Comparison of ENCODE assay signal across 7 mouse cellular contexts in the genomic region with DNA sequence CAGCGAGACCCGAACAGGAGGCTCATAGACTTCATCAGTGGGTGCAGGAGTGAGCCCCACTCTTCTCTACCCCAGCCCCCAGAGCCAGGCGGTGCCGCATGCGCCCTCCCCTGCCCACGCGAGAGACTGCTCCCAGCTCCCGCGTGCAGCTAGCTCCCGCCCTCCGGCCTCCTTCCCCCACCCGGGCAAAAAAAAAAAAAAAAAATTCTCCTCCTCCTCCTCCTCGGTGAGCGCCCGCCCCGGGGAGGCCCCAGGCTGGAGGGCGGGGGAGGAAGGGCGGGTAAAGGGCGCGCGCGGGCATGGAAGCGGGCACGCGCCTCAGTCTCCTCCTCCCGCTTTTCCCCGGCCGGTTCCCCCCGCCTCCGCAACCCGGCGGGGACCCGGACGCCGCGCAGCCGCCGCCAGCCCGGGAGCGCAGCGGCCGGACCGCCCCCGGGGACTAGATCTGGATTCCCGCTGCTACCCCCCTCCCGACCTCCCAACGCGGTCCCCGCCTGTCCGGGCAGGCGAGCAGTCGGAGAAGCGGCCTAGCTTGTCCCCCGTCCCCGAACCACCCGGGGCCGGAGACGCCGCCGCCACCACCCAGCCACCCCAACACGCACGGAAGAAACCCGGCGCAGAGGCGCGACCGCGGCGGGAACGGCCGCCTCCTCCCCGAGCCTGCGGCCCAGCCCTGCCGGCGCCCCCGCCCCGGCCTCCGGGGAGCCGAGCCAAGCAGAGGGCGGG. TPM values are rescaled to one million over a fixed set of nuclear protein-coding genes. Genes with fewer than 3 reads are reported as not detected.
DNase-seq lines count a peak whose midpoint lies in the region; ATAC-seq and TF ChIP-seq lines count a peak whose summit lies in the region.

No protein-coding gene starts in this region.

- H3K9ac ChIP-seq in intestine, postnatal 0 days (ENCODE audit: low read depth, low read length) = peak overlapping the region; percentile 98
- peak overlapping the region; percentile 100 for H3K9ac ChIP-seq in limb, embryonic 12.5 days (replicated peaks)
- peak overlapping the region; percentile 100 for H3K9ac ChIP-seq in midbrain, embryonic 13.5 days (replicated peaks)

- no peaks in the 10 kb centered on the region for H3K4me1 ChIP-seq in intestine, postnatal 0 days (replicated peaks; ENCODE audit: control insufficient read depth, insufficient read depth, low read length)
- H3K4me1 ChIP-seq in limb, embryonic 12.5 days (replicated peaks) = peaks cover 25% of the 10 kb centered on the region
- H3K4me1 ChIP-seq in midbrain, embryonic 13.5 days (replicated peaks) = peaks cover 30% of the 10 kb centered on the region
- peaks cover 14% of the 10 kb centered on the region for H3K4me1 ChIP-seq in small intestine, adult 2 months (ENCODE audit: control insufficient read depth, insufficient read depth, insufficient read length, low read length)

- WGBS in intestine, postnatal 0 days = under 1% methylated on average over 56 of the region's 80 CpGs
- WGBS in limb, embryonic 12.5 days = under 1% methylated on average over 64 of the region's 80 CpGs
- under 1% methylated on average over 68 of the region's 80 CpGs for WGBS in midbrain, embryonic 13.5 days
- under 1% methylated on average over 77 of the region's 80 CpGs for WGBS in small intestine, adult 2 months

- DNase-seq in adrenal gland, postnatal 10 days = peak; percentile 96
- DNase-seq in embryo, embryonic 9.5 days (ENCODE audit: extremely low spot score) = peak; percentile 89

- H3K4me3 ChIP-seq in intestine, postnatal 0 days (ENCODE audit: low read depth, low read length) = peak overlapping the region; percentile 97
- peak overlapping the region; percentile 100 for H3K4me3 ChIP-seq in limb, embryonic 12.5 days (replicated peaks)
- peak overlapping the region; percentile 99 for H3K4me3 ChIP-seq in midbrain, embryonic 13.5 days (replicated peaks)
- H3K4me3 ChIP-seq in small intestine, adult 2 months (ENCODE audit: low read depth, low read length) = peak overlapping the region; percentile 100

- H3K9me3 ChIP-seq in intestine, postnatal 0 days (ENCODE audit: control insufficient read depth) = no peaks in the 10 kb centered on the region
- H3K9me3 ChIP-seq in limb, embryonic 12.5 days = no peaks in the 10 kb centered on the region
- H3K9me3 ChIP-seq in midbrain, embryonic 13.5 days = no peaks in the 10 kb centered on the region

- peaks cover 29% of the 10 kb centered on the region for H3K36me3 ChIP-seq in intestine, postnatal 0 days (ENCODE audit: control insufficient read depth, insufficient read depth)
- peaks cover 37% of the 10 kb centered on the region for H3K36me3 ChIP-seq in limb, embryonic 12.5 days
- peaks cover 38% of the 10 kb centered on the region for H3K36me3 ChIP-seq in midbrain, embryonic 13.5 days
- H3K36me3 ChIP-seq in small intestine, adult 2 months (ENCODE audit: control insufficient read depth, insufficient read depth, low read length) = peaks cover 26% of the 10 kb centered on the region

- H3K4me2 ChIP-seq in intestine, postnatal 0 days (replicated peaks; ENCODE audit: low read depth) = peak overlapping the region; percentile 89
- H3K4me2 ChIP-seq in limb, embryonic 12.5 days = peak overlapping the region; percentile 93
- peak overlapping the region; percentile 92 for H3K4me2 ChIP-seq in midbrain, embryonic 13.5 days (replicated peaks)

- no peaks in the 10 kb centered on the region for H3K27me3 ChIP-seq in intestine, postnatal 0 days (replicated peaks; ENCODE audit: control insufficient read depth, insufficient read depth, low read length)
- H3K27me3 ChIP-seq in limb, embryonic 12.5 days = no peaks in the 10 kb centered on the region
- no peaks in the 10 kb centered on the region for H3K27me3 ChIP-seq in midbrain, embryonic 13.5 days
- H3K27me3 ChIP-seq in small intestine, adult 2 months (ENCODE audit: control insufficient read depth, insufficient read depth, low read length) = no peaks in the 10 kb centered on the region

- peak; percentile 63 for ATAC-seq in granulocyte monocyte progenitor cell, adult 5-6 weeks (replicated peaks; ENCODE audit: poor library complexity, severe bottlenecking)
- peak; percentile 66 for ATAC-seq in intestine, postnatal 0 days
- ATAC-seq in limb, embryonic 12.5 days (ENCODE audit: insufficient number of reproducible peaks, insufficient read depth, low FRiP score, low TSS enrichment, low read depth) = 0 out of 2 replicates have a peak, but pooled peaks have one; percentile 26
- ATAC-seq in midbrain, embryonic 13.5 days = peak; percentile 44

- TF ChIP-seq CTCF in intestine, postnatal 0 days (IDR thresholded peaks at IDR 0.05; ENCODE audit: low read depth) = peak; percentile 38
- TF ChIP-seq CTCF in small intestine, adult 2 months (IDR thresholded peaks at IDR 0.05; ENCODE audit: extremely low read depth, insufficient read length, insufficient replicate concordance, low read depth, low read length) = no peak

- peak; percentile 53; the same call in 1 of the 2 replicates for TF ChIP-seq POLR2A in small intestine, adult 2 months (IDR thresholded peaks at IDR 0.05; ENCODE audit: low read depth, low read length)

- H3K27ac ChIP-seq in intestine, postnatal 0 days (ENCODE audit: low read depth, low read length) = peak overlapping the region; percentile 99
- peak overlapping the region; percentile 100 for H3K27ac ChIP-seq in limb, embryonic 12.5 days
- peak overlapping the region; percentile 100 for H3K27ac ChIP-seq in midbrain, embryonic 13.5 days
- H3K27ac ChIP-seq in small intestine, adult 2 months (ENCODE audit: insufficient read depth, low read depth, low read length) = peak overlapping the region; percentile 100

RNA-seq across cellular contexts. Expression of a gene that starts 2.8 kb away (rescaled TPM):
- total RNA-seq in adrenal gland, postnatal 10 days (2021) = 100 to 1,000 TPM in 1 of 2 experiments, 10 to 100 TPM in 1; 96.3 to 100 TPM
- 56.3 and 73.8 TPM in 2 replicates for total RNA-seq in granulocyte monocyte progenitor cell, adult 5-6 weeks (2014; fragmentation: Nextera tagmentation)
- total RNA-seq in granulocyte monocyte progenitor cell, adult 5-6 weeks (2017) = 148 and 164 TPM in 2 replicates
- polyA plus RNA-seq in intestine, postnatal 0 days (2015; fragmentation: Nextera tagmentation; extraction: Ambion mirVana) = 39.6 and 41.9 TPM in 2 replicates
- 101 TPM in 2 replicates for polyA plus RNA-seq in limb, embryonic 12.5 days (2016; fragmentation: Nextera tagmentation; extraction: Ambion mirVana)
- polyA plus RNA-seq in midbrain, embryonic 13.5 days (2015; fragmentation: Nextera tagmentation; extraction: Ambion mirVana) = 85.2 and 90.3 TPM in 2 replicates
- polyA plus RNA-seq in small intestine, adult 2 months (2012; rRNA removed) = 10.5 and 17.6 TPM in 2 replicates

RNA-seq across cellular contexts. Expression of a gene that starts 20.3 kb away (rescaled TPM):
- total RNA-seq in adrenal gland, postnatal 10 days (2021) = 10 to 100 TPM; 47.2 to 51.3 TPM
- total RNA-seq in granulocyte monocyte progenitor cell, adult 5-6 weeks (2014; fragmentation: Nextera tagmentation) = 20.0 and 28.7 TPM in 2 replicates
- total RNA-seq in granulocyte monocyte progenitor cell, adult 5-6 weeks (2017) = 20.0 and 27.1 TPM in 2 replicates
- polyA plus RNA-seq in intestine, postnatal 0 days (2015; fragmentation: Nextera tagmentation; extraction: Ambion mirVana) = 8.6 and 10.5 TPM in 2 replicates
- polyA plus RNA-seq in limb, embryonic 12.5 days (2016; fragmentation: Nextera tagmentation; extraction: Ambion mirVana) = 22.3 and 22.9 TPM in 2 replicates
- 28.4 and 30.1 TPM in 2 replicates for polyA plus RNA-seq in midbrain, embryonic 13.5 days (2015; fragmentation: Nextera tagmentation; extraction: Ambion mirVana)
- polyA plus RNA-seq in small intestine, adult 2 months (2012; rRNA removed) = 15.1 and 30.2 TPM in 2 replicates

RNA-seq across cellular contexts. Expression of a gene that starts 32.0 kb away (rescaled TPM):
- total RNA-seq in adrenal gland, postnatal 10 days (2021) = 10 to 100 TPM; 36.6 to 41.1 TPM
- 22.7 and 34.6 TPM in 2 replicates for total RNA-seq in granulocyte monocyte progenitor cell, adult 5-6 weeks (2014; fragmentation: Nextera tagmentation)
- 17.2 and 32.6 TPM in 2 replicates for total RNA-seq in granulocyte monocyte progenitor cell, adult 5-6 weeks (2017)
- 43.3 and 44.2 TPM in 2 replicates for polyA plus RNA-seq in intestine, postnatal 0 days (2015; fragmentation: Nextera tagmentation; extraction: Ambion mirVana)
- 47.4 and 48.9 TPM in 2 replicates for polyA plus RNA-seq in limb, embryonic 12.5 days (2016; fragmentation: Nextera tagmentation; extraction: Ambion mirVana)
- polyA plus RNA-seq in midbrain, embryonic 13.5 days (2015; fragmentation: Nextera tagmentation; extraction: Ambion mirVana) = 79.0 and 83.4 TPM in 2 replicates
- 29.4 and 60.2 TPM in 2 replicates for polyA plus RNA-seq in small intestine, adult 2 months (2012; rRNA removed)

RNA-seq across cellular contexts. Expression of a gene that starts 48.2 kb away (rescaled TPM):
- 1 to 10 TPM; 1.1 to 2.6 TPM for total RNA-seq in adrenal gland, postnatal 10 days (2021)
- 1.1 and 3.4 TPM in 2 replicates for total RNA-seq in granulocyte monocyte progenitor cell, adult 5-6 weeks (2014; fragmentation: Nextera tagmentation)
- 0.17 and 0.31 TPM in 2 replicates for total RNA-seq in granulocyte monocyte progenitor cell, adult 5-6 weeks (2017)
- polyA plus RNA-seq in intestine, postnatal 0 days (2015; fragmentation: Nextera tagmentation; extraction: Ambion mirVana) = 0.05 and 0.09 TPM in 2 replicates
- 0.16 and 0.19 TPM in 2 replicates for polyA plus RNA-seq in limb, embryonic 12.5 days (2016; fragmentation: Nextera tagmentation; extraction: Ambion mirVana)
- not detected in 2 replicates for polyA plus RNA-seq in midbrain, embryonic 13.5 days (2015; fragmentation: Nextera tagmentation; extraction: Ambion mirVana)
- polyA plus RNA-seq in small intestine, adult 2 months (2012; rRNA removed) = 0.29 and 1.8 TPM in 2 replicates

RNA-seq across cellular contexts. Expression of a gene that starts 49.3 kb away (rescaled TPM):
- total RNA-seq in adrenal gland, postnatal 10 days (2021) = 10 to 100 TPM; 26.6 to 64.2 TPM
- total RNA-seq in granulocyte monocyte progenitor cell, adult 5-6 weeks (2014; fragmentation: Nextera tagmentation) = not detected in 2 replicates
- under 0.01 and 1.6 TPM in 2 replicates for total RNA-seq in granulocyte monocyte progenitor cell, adult 5-6 weeks (2017)
- polyA plus RNA-seq in intestine, postnatal 0 days (2015; fragmentation: Nextera tagmentation; extraction: Ambion mirVana) = 0.29 and 0.34 TPM in 2 replicates
- 22.6 and 25.0 TPM in 2 replicates for polyA plus RNA-seq in limb, embryonic 12.5 days (2016; fragmentation: Nextera tagmentation; extraction: Ambion mirVana)
- 4.3 and 4.8 TPM in 2 replicates for polyA plus RNA-seq in midbrain, embryonic 13.5 days (2015; fragmentation: Nextera tagmentation; extraction: Ambion mirVana)
- polyA plus RNA-seq in small intestine, adult 2 months (2012; rRNA removed) = not detected in 2 replicates

Comparison
In these comparisons a context has a peak if more than half of its experiments do, and no peak if none do; other contexts are left out.
1. Peak in every context shown above with its lines: DNase-seq, ATAC-seq, H3K4me3 ChIP-seq and H3K27ac ChIP-seq.